8 mouse cellular contexts compared by ENCODE assay signal in genomic region chr17:35909186-35909918, GRCm38 (mm10). TPM values are rescaled to one million over a fixed set of nuclear protein-coding genes. Genes with fewer than 3 reads are reported as not detected.
DNase-seq lines count a peak whose midpoint lies in the region; ATAC-seq and TF ChIP-seq lines count a peak whose summit lies in the region.

No protein-coding gene starts in this region.

- H3K27ac ChIP-seq in kidney, embryonic 16.5 days (ENCODE audit: low read length), result peak overlapping the region; percentile 82; the same call in 1 of the 2 replicates
- H3K27ac ChIP-seq in bone marrow, adult 2 months (ENCODE audit: control insufficient read depth, insufficient read depth, low read depth, low read length, poor library complexity), result peak overlapping the region; percentile 53
- H3K27ac ChIP-seq in forebrain, postnatal 0 days (ENCODE audit: low read depth, low read length), result peak overlapping the region; percentile 90
- no peak overlapping the region for H3K27ac ChIP-seq in macrophage

- TF ChIP-seq POLR2A in bone marrow, adult 2 months (IDR thresholded peaks at IDR 0.05; ENCODE audit: borderline replicate concordance, control insufficient read depth, low read depth, low read length), result no peak

- TF ChIP-seq CTCF in bone marrow, adult 2 months (IDR thresholded peaks at IDR 0.05; ENCODE audit: control insufficient read depth, insufficient read depth, low read length), result no peak
- TF ChIP-seq CTCF in forebrain, postnatal 0 days (IDR thresholded peaks at IDR 0.05; ENCODE audit: low read depth), result no peak

- peak overlapping the region; percentile 83 for H3K4me2 ChIP-seq in kidney, embryonic 16.5 days (replicated peaks; ENCODE audit: low read depth, low read length)
- peak overlapping the region; percentile 91 for H3K4me2 ChIP-seq in forebrain, postnatal 0 days (ENCODE audit: low read depth)

- H3K4me3 ChIP-seq in kidney, embryonic 16.5 days (ENCODE audit: low read length), result peak overlapping the region; percentile 73
- H3K4me3 ChIP-seq in bone marrow, adult 2 months (replicated peaks; ENCODE audit: control insufficient read depth, low read depth, low read length), result peak overlapping the region; percentile 86
- H3K4me3 ChIP-seq in forebrain, postnatal 0 days (ENCODE audit: low read depth, low read length), result peak overlapping the region; percentile 71
- H3K4me3 ChIP-seq in macrophage (ENCODE audit: inconsistent target), result peak overlapping the region; percentile 43

- peak; percentile 55 for ATAC-seq in kidney, embryonic 16.5 days (ENCODE audit: low FRiP score, low TSS enrichment)
- ATAC-seq in forebrain, postnatal 0 days, result peak; percentile 36

- 17% methylated on average over 20 of the region's 20 CpGs for WGBS in kidney, embryonic 16.5 days
- 27% methylated on average over 20 of the region's 20 CpGs for WGBS in bone marrow, adult 2 months
- 16% methylated on average over 20 of the region's 20 CpGs for WGBS in forebrain, postnatal 0 days
- 33% methylated on average over 20 of the region's 20 CpGs for WGBS in macrophage (ENCODE audit: missing documents)

- H3K36me3 ChIP-seq in kidney, embryonic 16.5 days (ENCODE audit: insufficient read depth, low read length), result peaks cover 32% of the 10 kb centered on the region
- peaks cover 32% of the 10 kb centered on the region for H3K36me3 ChIP-seq in forebrain, postnatal 0 days (ENCODE audit: insufficient read depth)
- H3K36me3 ChIP-seq in macrophage (ENCODE audit: inconsistent target), result peaks cover 14% of the 10 kb centered on the region

- peaks cover 35% of the 10 kb centered on the region for H3K79me2 ChIP-seq in macrophage (ENCODE audit: inconsistent target)

- H3K27me3 ChIP-seq in kidney, embryonic 16.5 days (ENCODE audit: insufficient read depth, low read length), result no peaks in the 10 kb centered on the region
- no peaks in the 10 kb centered on the region for H3K27me3 ChIP-seq in forebrain, postnatal 0 days (ENCODE audit: insufficient read depth, low read length)

- H3K9ac ChIP-seq in kidney, embryonic 16.5 days (replicated peaks; ENCODE audit: low read length), result peak overlapping the region; percentile 73
- H3K9ac ChIP-seq in forebrain, postnatal 0 days, result peak overlapping the region; percentile 79

- no peaks in the 10 kb centered on the region for H3K9me3 ChIP-seq in kidney, embryonic 16.5 days (ENCODE audit: low read length)
- H3K9me3 ChIP-seq in forebrain, postnatal 0 days (ENCODE audit: low read length), result no peaks in the 10 kb centered on the region

- H3K4me1 ChIP-seq in kidney, embryonic 16.5 days (ENCODE audit: insufficient read depth, low read length), result peaks cover 13% of the 10 kb centered on the region
- 0 out of 2 replicates have a peak, but pooled peaks cover 2% of the 10 kb centered on the region for H3K4me1 ChIP-seq in bone marrow, adult 2 months (ENCODE audit: control insufficient read depth, insufficient read depth, low read length)
- H3K4me1 ChIP-seq in forebrain, postnatal 0 days (ENCODE audit: insufficient read depth), result peaks cover 11% of the 10 kb centered on the region

- no peak for DNase-seq in kidney, adult 18-20 months
- DNase-seq in forebrain, postnatal 0 days, result peak; percentile 57
- no peak for DNase-seq in retina, embryonic 14.5 days (ENCODE audit: low spot score)
- DNase-seq in left cerebral cortex, adult 9 months (ENCODE audit: low spot score in 2 of 2), result no peak
- DNase-seq in right cerebral cortex, postnatal 25 days, result no peak

RNA-seq across cellular contexts. Expression of gene Atat1, which starts 0.5 kb away (rescaled TPM):
- polyA plus RNA-seq in kidney, embryonic 16.5 days (2015; fragmentation: Nextera tagmentation; extraction: Ambion mirVana), result 82.2 and 102 TPM in 2 replicates
- 11.7 and 19.9 TPM in 2 replicates for polyA plus RNA-seq in bone marrow, adult 2 months (2011; ENCODE audit: insufficient read depth, insufficient read length, low replicate concordance, missing spikeins)
- 206 and 218 TPM in 2 replicates for total RNA-seq in forebrain, postnatal 0 days (2014; rRNA removed)
- polyA plus RNA-seq in forebrain, postnatal 0 days (2015; fragmentation: Nextera tagmentation; extraction: Ambion mirVana), result 371 and 379 TPM in 2 replicates
- total RNA-seq in macrophage (2018; cell fraction: chromatin; rRNA removed), result 100 to 1,000 TPM in 1 of 26 experiments, 10 to 100 TPM in 25; 45.7 to 106 (median 64.5) TPM
- 10 to 100 TPM in 1 of 26 experiments, 1 to 10 TPM in 25; 3.7 to 10.7 (median 5.3) TPM for total RNA-seq in macrophage (2018; cell fraction: cytosol; rRNA removed)
- total RNA-seq in macrophage (2018; cell fraction: nucleus; rRNA removed), result 10 to 100 TPM; 13.1 to 86.8 (median 33.4) TPM
- 3.8 to 11.5 TPM (median 6.7 TPM) in 3 replicates for polyA plus RNA-seq in macrophage (2018)

RNA-seq across cellular contexts. Expression of gene Mrps18b, which starts 6.8 kb away (rescaled TPM):
- polyA plus RNA-seq in kidney, embryonic 16.5 days (2015; fragmentation: Nextera tagmentation; extraction: Ambion mirVana), result 88.0 and 89.7 TPM in 2 replicates
- polyA plus RNA-seq in bone marrow, adult 2 months (2011; ENCODE audit: insufficient read depth, insufficient read length, low replicate concordance, missing spikeins), result 43.2 and 65.2 TPM in 2 replicates
- total RNA-seq in forebrain, postnatal 0 days (2014; rRNA removed), result 34.5 and 44.5 TPM in 2 replicates
- 65.5 and 69.7 TPM in 2 replicates for polyA plus RNA-seq in forebrain, postnatal 0 days (2015; fragmentation: Nextera tagmentation; extraction: Ambion mirVana)
- total RNA-seq in macrophage (2018; cell fraction: chromatin; rRNA removed), result 10 to 100 TPM; 15.4 to 68.1 (median 46.5) TPM
- 10 to 100 TPM; 27.3 to 60.5 (median 42.1) TPM for total RNA-seq in macrophage (2018; cell fraction: cytosol; rRNA removed)
- 10 to 100 TPM; 20.7 to 84.5 (median 36.9) TPM for total RNA-seq in macrophage (2018; cell fraction: nucleus; rRNA removed)
- polyA plus RNA-seq in macrophage (2018), result 31.2 to 75.1 TPM (median 49.9 TPM) in 3 replicates

RNA-seq across cellular contexts. Expression of gene Ppp1r10, which starts 6.9 kb away (rescaled TPM):
- 47.2 and 54.8 TPM in 2 replicates for polyA plus RNA-seq in kidney, embryonic 16.5 days (2015; fragmentation: Nextera tagmentation; extraction: Ambion mirVana)
- polyA plus RNA-seq in bone marrow, adult 2 months (2011; ENCODE audit: insufficient read depth, insufficient read length, low replicate concordance, missing spikeins), result 24.4 and 48.0 TPM in 2 replicates
- total RNA-seq in forebrain, postnatal 0 days (2014; rRNA removed), result 42.9 and 60.2 TPM in 2 replicates
- polyA plus RNA-seq in forebrain, postnatal 0 days (2015; fragmentation: Nextera tagmentation; extraction: Ambion mirVana), result 23.2 and 32.5 TPM in 2 replicates
- total RNA-seq in macrophage (2018; cell fraction: chromatin; rRNA removed), result 100 to 1,000 TPM; 104 to 573 (median 202) TPM
- total RNA-seq in macrophage (2018; cell fraction: cytosol; rRNA removed), result 100 to 1,000 TPM in 5 of 26 experiments, 10 to 100 TPM in 21; 27.9 to 140 (median 53.2) TPM
- total RNA-seq in macrophage (2018; cell fraction: nucleus; rRNA removed), result 100 to 1,000 TPM; 136 to 628 (median 278) TPM
- polyA plus RNA-seq in macrophage (2018), result 27.4 to 97.8 TPM (median 35.0 TPM) in 3 replicates

RNA-seq across cellular contexts. Expression of gene 2310061I04Rik, which starts 12.1 kb away (rescaled TPM):
- polyA plus RNA-seq in kidney, embryonic 16.5 days (2015; fragmentation: Nextera tagmentation; extraction: Ambion mirVana), result 33.3 and 36.5 TPM in 2 replicates
- 28.5 and 52.0 TPM in 2 replicates for polyA plus RNA-seq in bone marrow, adult 2 months (2011; ENCODE audit: insufficient read depth, insufficient read length, low replicate concordance, missing spikeins)
- total RNA-seq in forebrain, postnatal 0 days (2014; rRNA removed), result 31.6 and 32.8 TPM in 2 replicates
- 56.7 and 66.3 TPM in 2 replicates for polyA plus RNA-seq in forebrain, postnatal 0 days (2015; fragmentation: Nextera tagmentation; extraction: Ambion mirVana)
- 10 to 100 TPM in 22 of 26 experiments, 1 to 10 TPM in 4; 6.9 to 48.6 (median 29.3) TPM for total RNA-seq in macrophage (2018; cell fraction: chromatin; rRNA removed)
- total RNA-seq in macrophage (2018; cell fraction: cytosol; rRNA removed), result 10 to 100 TPM; 14.6 to 34.3 (median 27.0) TPM
- total RNA-seq in macrophage (2018; cell fraction: nucleus; rRNA removed), result 10 to 100 TPM; 11.5 to 67.3 (median 26.9) TPM
- polyA plus RNA-seq in macrophage (2018), result 26.7 to 32.7 TPM (median 27.9 TPM) in 3 replicates

RNA-seq across cellular contexts. Expression of gene Dhx16, which starts 29.7 kb away (rescaled TPM):
- 45.1 and 48.2 TPM in 2 replicates for polyA plus RNA-seq in kidney, embryonic 16.5 days (2015; fragmentation: Nextera tagmentation; extraction: Ambion mirVana)
- 119 and 234 TPM in 2 replicates for polyA plus RNA-seq in bone marrow, adult 2 months (2011; ENCODE audit: insufficient read depth, insufficient read length, low replicate concordance, missing spikeins)
- 33.0 and 33.2 TPM in 2 replicates for total RNA-seq in forebrain, postnatal 0 days (2014; rRNA removed)
- 21.8 and 22.1 TPM in 2 replicates for polyA plus RNA-seq in forebrain, postnatal 0 days (2015; fragmentation: Nextera tagmentation; extraction: Ambion mirVana)
- total RNA-seq in macrophage (2018; cell fraction: chromatin; rRNA removed), result 100 to 1,000 TPM in 2 of 26 experiments, 10 to 100 TPM in 24; 31.7 to 110 (median 62.7) TPM
- total RNA-seq in macrophage (2018; cell fraction: cytosol; rRNA removed), result 10 to 100 TPM; 17.1 to 28.5 (median 23.8) TPM
- 10 to 100 TPM; 29.0 to 70.8 (median 43.2) TPM for total RNA-seq in macrophage (2018; cell fraction: nucleus; rRNA removed)
- polyA plus RNA-seq in macrophage (2018), result 19.3 to 24.2 TPM (median 19.8 TPM) in 3 replicates
